Mouse (Mus musculus): Measurements from ENCODE around the gene Gm19426. TPM values are rescaled to one million over a fixed set of nuclear protein-coding genes. Genes with fewer than 3 reads are reported as not detected.
"Not testable (repeated sequence)": the region's sequence is repeated elsewhere in the genome, so short reads cannot be mapped to it uniquely, and the experiment has no call there.

Gm19426 gene
- total RNA-seq, 2 experiments from 2014 or later, result 5.4 to 6.3 TPM

DNA sequence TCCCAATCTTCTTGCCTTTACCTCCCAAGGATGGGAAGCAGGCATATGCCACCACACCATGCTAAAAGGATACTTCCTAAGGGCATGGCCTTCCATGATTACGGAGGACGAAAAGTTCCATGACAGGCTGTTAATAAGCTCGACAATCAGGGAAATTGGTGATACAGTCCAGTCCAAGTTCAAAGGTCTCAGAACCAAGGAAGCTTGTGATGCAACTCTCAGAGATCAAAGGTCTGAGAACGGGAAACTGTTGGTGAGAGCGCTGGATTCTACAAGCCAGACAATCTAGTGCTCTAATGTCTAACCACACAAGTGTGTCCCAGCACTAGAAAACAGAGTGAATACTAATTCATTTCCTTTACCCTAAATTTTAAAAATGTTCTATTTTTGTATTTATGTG is 12.8 kb upstream of the Gm19426 start:
- no peak for DNase-seq (ENCODE audit: low spot score in 2 of 2)

DNA sequence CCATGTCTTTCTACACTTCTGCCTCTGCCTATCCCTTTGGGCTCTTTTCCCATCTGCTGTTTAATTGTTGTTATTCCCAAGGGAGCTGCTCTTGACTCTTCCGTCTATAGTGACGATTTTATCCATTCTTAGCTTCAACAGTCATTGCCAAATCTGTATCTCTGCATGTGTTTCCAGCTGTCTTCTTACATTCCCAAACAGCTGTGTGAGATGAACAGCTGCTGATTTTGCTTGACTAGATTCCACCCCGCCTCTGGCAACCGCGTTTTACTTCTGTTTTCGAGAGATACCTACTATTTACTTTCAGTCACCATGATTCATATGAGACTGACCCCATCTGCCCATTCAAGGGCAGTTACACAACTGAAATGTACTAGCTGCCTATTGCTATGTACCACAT is 6.7 kb upstream of the Gm19426 start:
- DNase-seq (ENCODE audit: low spot score in 2 of 2), result no peak

DNA sequence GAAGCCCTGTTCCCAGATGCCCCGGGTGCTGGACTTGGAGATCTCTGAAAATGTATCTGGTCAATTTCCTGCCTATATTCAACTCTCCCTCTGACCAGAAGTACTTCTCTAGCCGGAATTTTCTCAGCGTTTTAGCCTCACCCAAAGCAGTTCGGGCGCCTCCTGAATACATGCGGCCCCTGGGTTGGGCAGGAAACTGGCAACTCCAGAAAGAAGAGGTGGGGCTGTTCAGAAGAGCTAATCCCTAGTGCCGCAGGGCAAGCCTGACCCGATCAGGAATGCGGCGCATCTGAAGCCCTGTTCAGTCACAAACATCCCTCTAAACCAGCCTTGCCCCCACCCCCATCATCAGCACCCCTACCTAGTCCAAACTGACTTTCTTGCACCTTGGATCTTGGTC is 671 bp upstream of the Gm19426 start:
- no peak for DNase-seq (ENCODE audit: low spot score in 2 of 2)

DNA sequence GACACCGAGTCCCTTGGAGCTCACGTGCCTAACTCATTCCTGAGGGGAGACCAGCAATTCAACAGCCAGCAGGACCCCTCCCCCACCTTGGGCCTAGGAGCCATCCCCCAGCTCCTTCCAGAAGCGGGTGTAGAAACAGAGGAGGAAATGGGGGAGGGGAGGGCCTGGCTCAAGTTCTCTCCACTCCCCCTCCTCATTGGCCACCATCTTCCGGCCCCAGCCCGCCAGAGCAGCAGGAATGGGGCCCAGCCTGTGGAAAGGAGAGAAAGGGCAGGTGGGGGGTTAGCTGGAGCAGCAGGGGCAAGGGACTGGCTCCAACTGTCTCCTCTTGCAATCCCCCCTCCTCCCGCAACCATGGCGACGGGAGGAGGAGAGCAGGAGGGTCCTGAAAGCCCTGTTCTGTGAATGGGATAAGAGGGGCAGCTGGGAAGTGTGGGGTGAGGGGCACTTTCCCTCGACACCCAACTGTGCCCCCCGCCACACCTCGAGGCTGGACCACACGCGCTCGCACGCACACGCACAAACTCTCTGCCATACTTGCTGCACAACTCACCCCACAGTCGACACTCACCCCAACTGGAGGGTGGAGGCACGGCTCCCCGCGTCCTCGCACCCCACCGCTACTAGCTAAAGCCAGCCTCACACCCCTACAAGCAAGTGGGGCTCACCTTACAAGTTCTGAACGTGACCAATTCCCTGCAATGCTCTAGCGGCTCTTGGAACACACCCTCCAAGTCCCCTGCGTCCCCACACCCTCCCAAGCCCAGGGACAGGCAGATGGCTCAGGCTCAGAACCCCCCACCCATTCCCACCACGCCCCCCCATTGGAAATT is 788 bp downstream of the Gm19426 start:
- peak; percentile 51 to 67 for DNase-seq (ENCODE audit: low spot score in 2 of 2)

DNA sequence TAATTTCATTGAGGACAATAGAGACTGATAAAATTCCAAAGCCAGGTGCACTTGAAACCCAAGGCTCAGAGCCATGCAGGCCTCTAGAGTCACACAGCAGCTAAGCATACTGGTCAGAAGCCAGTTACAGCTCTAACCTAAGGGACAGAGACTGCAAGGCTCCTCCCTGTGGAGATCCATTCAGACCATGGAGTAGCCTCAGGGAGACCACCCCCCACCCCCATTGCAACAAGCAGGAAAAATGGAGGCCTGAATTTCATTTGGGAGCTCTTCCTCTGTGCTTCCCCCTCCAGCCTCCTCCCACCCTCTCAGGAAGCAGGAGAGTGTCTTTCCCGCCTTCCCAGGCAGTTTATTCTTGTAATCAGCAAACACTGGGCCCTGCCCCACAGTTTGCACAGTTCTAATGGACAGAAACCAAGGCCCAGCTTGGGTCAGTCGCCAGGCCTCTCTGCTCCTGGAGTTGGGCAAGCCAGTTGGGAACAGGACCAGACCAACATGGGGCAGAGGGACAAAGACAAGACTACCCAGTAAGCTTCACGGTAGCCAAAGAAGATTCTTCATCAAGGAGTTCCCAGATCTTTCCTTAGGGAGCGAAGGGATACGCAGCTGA is 1.5 kb downstream of the Gm19426 start:
- DNase-seq (ENCODE audit: low spot score in 2 of 2), result no peak

DNA sequence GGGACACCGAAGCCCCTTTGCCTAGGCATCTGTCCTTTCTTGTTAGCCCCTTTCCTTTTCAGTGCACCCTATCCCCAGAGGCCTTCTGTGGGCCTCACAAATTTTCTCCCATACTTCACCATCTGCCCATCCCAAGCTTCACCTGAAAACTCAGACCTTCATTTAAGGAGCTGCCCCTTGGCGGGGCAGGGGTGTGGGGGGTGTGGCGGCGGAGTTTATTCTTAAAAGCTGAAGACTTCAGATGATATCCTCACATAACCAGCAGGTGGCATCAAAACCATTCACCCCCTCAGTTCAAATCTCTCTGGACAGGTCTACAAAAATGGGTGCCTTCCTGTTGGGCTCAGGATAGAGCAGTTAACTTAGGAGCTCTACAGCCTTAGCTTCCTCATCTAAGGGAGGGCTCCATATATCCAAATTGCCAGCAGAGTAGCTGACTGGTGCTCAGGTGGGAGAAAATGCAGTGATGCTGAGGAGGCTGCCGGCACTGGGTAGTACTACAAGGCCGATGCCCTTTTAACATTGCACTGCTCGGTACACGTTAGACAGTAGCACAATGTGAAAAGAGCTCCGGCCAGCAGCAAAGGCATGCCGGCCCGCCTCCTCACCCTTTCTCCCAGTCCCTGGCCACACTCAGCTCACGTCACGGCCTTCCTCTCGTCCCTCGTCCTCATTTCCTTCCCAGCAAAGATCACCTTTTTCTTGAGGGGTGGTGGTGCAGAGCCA is 2.7 kb downstream of the Gm19426 start:
- DNase-seq (ENCODE audit: low spot score in 2 of 2), result peak in 1 of 2 experiments; percentile 25

DNA sequence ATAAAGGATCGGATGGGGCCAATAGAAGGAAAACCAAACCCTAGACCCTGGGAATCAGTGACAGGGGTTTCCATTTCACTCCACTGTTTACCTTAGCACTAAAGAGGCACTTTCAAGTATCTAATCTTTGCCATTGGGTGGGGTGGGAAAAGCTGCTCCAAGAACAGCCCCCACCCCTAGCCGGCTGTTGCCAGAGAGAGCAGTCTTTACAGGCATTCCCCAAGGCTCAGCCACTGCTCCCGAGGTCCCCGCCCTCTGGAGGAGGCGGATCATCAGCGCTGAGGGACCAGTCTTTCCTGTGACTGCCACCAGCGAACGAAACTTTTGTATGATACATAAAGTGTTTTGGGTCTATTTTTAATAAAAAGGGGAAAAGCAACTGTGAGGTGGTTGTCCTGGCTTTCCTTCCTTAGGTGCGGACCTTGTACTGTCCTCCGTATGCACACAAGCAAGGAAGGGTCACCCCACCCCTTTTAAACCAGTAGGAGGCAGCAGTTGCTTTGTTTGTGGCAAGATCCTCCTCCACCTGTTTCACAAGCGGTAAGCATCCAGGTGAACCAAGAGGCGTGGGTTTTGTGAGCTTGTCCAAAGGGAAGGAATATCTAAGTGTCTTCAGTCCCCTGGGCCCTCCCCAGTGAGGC is 5.1 kb downstream of the Gm19426 start:
- peak in 1 of 2 experiments; percentile 23 for DNase-seq (ENCODE audit: low spot score in 2 of 2)

DNA sequence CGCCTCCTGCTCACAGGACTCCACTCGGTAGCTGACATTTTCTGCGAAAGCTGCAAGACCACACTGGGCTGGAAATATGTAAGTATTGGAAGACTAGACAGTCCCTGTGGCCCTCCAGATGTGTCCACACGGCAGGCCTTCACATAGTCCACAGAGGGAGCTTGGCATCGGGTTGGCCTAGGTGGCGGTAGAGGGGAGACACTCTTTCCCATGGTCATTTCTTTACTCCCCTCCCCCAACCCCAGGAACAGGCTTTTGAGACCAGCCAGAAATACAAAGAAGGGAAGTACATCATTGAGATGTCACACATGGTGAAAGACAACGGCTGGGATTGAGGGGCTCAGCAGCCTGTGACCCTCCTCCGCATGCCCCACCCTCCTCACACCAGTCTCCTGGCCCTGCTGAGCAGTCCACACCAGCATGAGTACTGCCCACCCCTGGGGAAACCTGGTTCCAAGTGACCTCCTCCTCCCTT is 6.0 kb downstream of the Gm19426 start:
- DNase-seq (ENCODE audit: low spot score in 2 of 2), result peak in 1 of 2 experiments; percentile 23

DNA sequence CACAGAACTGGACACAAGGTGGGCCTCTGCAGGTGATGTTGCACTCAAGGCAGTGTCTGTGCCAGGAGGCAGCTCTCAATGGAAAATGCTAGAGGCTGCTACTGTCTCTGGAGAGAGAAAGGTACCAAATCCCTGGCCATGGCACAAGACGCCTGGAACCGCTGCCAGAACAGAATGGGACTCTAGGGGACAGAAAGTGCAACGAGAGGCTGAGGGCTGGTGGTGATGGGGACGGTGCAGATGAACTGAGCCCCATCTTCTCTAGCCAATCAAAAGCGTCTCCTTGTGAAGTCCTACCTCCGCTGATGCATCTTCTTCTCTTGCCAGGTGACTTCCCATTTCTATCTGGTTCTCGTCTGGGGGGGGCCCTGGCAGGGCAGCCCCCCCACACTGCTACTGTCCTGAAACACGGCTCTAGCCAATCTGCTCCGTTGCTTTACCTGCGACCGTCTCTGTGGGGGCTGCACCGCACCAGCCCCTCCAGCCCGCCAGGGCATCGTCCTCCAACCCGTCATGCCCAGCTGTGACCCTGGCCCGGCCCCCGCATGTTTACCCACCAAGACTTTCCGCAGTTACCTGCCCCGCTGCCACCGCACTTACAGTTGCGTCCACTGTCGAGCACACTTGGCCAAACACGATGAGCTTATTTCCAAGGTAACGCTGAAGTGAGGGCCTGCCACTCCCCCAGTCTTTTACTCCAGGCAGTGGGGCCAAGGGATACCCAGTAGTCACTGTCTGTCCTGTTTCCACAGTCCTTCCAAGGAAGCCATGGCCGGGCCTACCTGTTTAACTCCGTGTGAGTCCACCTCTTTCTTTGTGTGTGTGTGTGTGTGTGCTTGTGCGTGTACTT is 6.9 kb downstream of the Gm19426 start:
- DNase-seq (ENCODE audit: low spot score in 2 of 2), result peak in 1 of 2 experiments; percentile 36

DNA sequence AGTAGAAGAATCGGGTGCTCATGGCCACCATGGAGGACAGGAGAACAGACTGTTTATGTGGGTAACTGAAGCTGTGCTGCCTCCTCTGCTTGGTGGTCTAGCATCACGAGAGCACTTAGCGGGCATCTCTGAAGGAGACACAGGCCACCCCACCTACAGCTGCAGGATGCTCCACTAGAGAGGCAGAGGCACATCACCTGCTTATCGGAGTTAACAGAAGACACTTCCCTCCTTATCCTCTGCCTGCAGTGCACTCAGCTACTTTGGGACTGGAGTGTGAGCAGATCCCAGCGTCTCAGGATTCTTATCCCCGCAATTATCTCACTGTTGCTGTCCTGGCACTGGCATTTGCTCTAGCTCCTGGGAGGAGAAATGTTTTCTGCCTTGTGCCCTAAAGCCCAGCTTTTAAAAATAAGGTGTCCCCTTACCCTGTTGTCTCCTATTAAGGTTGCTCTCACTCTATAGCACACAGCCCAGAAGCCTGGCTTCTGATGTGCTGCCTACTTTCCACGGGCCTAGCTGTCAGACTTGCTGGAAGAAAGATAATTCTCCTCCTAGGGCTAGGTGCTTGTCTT is 8.0 kb downstream of the Gm19426 start:
- DNase-seq (ENCODE audit: low spot score in 2 of 2), result peak in 1 of 2 experiments; percentile 21

DNA sequence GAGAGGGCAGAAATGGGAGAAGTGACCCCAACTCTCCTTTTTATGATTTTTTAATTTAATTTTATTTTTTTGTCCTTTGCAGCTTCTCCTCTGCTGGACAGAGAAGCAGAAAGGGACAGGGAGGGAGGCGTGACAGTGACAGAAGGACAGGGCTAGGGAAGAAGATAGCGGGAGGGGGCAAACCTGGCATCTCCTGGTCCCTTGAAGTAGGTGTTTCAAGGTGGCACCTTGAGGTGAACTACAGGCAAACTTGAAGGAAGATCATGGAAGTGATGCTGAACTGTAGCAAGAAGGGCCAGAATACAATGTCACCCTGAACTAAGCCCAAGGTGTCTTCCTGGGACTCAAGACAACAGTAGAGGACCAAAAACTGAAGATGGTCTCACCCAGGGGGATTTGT is 8.5 kb downstream of the Gm19426 start:
- DNase-seq (ENCODE audit: low spot score in 2 of 2), result no peak

DNA sequence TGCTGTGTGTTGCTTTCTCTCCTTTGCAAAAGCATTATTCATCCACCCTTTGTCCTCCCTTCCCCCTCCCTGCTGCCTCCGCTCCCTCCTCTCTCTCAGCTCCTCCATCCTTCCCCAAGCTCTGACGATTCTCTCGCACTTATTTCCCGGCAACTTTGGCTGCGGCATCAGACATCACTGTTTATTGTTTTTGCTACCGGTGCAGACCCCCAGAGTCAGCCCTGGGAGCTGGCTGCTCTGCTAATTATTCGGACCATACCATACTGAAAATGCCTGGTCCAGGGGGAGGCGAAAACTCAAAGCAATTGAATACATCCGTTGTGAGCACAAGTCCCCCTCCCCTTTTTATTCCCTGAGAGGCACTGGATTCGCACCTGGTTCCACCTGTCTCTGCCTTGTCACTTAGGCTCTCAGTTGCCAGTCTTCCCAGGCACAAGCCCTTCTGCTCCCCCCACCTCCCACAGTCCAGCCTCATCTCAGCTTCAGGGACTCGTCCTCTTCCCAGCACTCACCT is 9.0 kb downstream of the Gm19426 start:
- DNase-seq (ENCODE audit: low spot score in 2 of 2), result peak; percentile 43 to 47

DNA sequence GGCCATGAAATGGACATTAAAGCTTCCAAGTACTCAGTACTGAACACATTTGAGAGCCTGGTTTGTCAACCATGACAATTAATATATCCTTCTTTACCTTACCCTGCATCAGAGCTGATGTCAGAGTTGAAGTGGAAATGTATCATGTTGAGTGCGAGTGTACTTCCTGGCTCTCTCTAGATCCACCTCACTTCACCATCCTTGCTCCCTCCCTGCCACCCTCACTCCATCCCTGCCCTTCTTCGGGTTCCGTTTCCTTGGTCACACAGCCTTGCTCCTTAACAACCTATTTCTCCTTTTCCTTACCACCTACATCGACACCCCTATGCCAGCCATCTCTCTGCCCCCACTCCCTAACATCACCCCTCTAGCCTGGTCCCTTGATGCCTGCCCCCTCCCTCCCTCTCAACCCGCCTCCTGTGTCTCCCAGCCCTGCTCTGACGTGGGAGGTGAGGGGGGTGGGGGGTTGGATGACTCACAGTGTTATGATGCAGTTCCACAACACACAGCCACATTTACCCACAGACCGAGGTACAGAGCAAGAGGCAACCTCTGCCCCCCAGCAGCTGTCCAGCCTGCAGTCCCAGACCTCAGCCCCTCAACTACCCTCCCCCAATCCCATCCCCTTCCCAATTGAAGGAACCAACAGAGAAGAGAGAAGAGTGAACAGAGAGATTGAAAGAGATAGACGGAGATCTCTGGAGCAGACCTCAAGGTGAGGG is 9.7 kb downstream of the Gm19426 start, which contains the start of gene Ypel4:
Gene Ypel4, plus strand, starts transcription at position 480 of the 722 bp plus-strand sequence.
- DNase-seq (ENCODE audit: low spot score in 2 of 2), result peak; percentile 57 to 69

DNA sequence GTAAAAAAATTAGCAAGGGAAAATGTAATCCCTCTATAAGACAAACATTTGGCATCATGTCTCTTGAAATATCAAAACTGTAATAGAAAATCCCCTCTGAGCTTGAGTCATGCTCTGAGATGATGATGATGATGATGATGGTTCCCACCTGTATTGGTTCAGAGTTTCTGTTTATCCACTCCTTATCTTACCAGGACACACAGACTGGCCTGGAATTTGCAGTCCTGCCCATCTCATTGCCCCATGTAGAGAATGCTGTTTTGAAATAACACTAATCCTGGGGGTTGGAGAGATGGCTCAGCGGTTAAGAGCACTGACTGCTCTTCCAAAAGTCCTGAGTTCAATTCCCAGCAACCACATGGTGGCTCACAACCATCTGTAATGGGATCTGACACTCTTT is 11.1 kb downstream of the Gm19426 start:
- DNase-seq (ENCODE audit: low spot score in 2 of 2), result no peak

DNA sequence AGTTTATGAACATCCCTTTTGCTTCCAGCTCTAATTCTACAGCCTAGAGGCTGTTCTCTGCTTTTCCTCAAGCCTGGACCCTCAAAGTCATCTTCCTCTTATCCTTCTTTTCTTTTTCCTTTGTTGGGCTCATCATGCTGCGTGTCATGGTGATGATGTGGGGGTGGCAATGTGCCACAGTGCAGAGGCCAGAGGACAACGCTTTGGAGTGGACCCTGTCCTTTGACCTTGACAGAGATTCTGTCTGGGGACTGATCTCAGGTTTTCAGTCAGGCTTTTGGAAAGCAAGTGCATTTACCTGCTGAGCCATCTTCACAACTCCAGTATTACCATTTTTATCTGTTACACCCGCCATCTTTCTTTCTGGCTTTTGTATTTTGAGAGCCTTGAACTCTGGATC is 12.2 kb downstream of the Gm19426 start:
- DNase-seq (ENCODE audit: low spot score in 2 of 2), result no peak

DNA sequence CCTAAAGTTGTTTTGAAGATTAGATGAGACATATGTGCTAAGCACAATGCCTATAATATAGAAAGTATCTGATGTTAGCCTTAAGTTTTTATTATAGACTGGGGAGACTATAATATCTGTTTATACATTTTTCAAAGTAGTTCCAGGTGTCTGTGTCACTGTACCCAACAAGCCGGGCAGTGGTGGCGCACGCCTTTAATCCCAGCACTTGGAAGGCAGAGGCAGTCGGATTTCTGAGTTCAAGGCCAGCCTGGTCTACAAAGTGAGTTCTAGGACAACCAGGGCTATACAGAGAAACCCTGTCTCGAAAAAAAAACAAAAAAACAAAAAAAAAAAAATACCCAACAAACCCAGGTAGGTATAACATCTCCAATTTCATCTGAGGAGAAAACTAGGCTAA is 15.3 kb downstream of the Gm19426 start:
- not testable (repeated sequence) for DNase-seq (ENCODE audit: low spot score in 2 of 2)

DNA sequence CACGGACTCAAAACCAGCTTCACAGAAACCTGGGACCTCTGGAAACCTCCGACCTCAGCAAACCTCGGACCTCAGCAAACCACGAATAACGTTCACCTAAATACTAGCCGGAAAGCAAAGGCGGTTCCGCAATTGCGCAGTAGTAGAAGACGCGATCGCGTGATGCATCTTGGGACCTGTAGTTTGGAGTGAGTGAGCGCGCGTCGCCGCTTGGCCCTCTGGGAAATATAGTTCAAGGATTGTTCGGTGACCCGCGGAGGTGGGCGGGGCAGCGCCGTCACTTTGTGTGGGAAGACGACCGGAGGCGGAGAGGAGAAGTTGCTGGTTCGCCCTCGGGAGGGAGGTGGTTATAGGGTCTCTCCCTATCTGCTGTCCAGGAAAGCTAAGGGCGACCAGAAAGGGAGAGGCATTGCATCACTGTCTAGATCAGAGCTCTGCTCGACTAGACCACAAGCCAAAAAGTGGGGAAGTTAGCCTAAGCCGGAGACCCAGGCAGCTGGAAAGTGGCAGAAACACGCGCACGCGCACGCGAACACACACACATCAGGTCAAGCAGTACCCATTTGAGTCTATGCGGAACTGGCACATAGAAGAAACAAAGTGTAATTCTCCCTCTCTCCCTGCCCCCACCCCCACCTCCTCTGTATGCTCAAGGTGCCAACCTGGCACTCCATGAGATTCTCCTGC is 16.1 kb downstream of the Gm19426 start, which contains the start of gene Clp1:
Gene Clp1, minus strand, starts transcription at position 179 of the 687 bp plus-strand sequence.
- peak; percentile 89 to 92 for DNase-seq (ENCODE audit: low spot score in 2 of 2)

DNA sequence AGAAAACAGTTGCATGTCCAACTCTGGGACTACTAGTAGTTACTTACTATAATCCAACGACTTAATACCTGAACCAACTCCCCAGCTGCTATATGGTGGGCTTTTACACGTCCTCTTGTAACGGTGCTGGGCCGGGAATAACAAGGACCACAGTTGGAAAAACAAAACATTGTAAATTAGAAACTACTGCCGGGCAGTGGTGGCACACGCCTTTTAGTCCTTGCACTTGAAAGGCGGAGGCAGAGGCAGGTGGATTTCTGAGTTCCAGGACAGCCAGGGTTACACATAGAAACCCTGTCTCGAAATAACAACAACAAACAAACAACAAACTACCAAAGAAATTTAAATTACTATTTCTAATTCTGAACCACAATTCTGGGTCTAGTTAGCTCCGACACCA is 16.7 kb downstream of the Gm19426 start:
- no peak for DNase-seq (ENCODE audit: low spot score in 2 of 2)
